Mouse (Mus musculus) kidney, adult 2 months (tissue): ENCODE results near the gene Hoxb5. TPM values are rescaled to one million over a fixed set of nuclear protein-coding genes. Genes with fewer than 3 reads are reported as not detected.

Experiments used
- DNase-seq: peaks from one replicate; pipeline ENCODE4 v3.0.0; 2021
- H3K27ac ChIP-seq: fragments of 200-500 bp; 2 replicates; pipeline ENCODE4 v1.5.1; 2012; ENCODE audit warnings: low read depth, low read length, control low read depth, inconsistent platforms; ENCODE audit not compliant: insufficient read depth
- H3K27me3 ChIP-seq: fragments of 200-500 bp; replicated peaks from 2 replicates; pipeline ENCODE4 v1.6.1; 2012; ENCODE audit warnings: mild to moderate bottlenecking, moderate library complexity, low read length, inconsistent platforms; ENCODE audit not compliant: control insufficient read depth, insufficient read depth
- H3K36me3 ChIP-seq: fragments of 200-500 bp; 2 replicates; pipeline ENCODE4 v1.6.1; 2012; ENCODE audit warnings: mild to moderate bottlenecking, moderate library complexity, low read length, inconsistent platforms; ENCODE audit not compliant: control insufficient read depth, insufficient read depth
- H3K4me1 ChIP-seq: fragments of 200-500 bp; 2 replicates; pipeline ENCODE4 v1.6.1; 2011; ENCODE audit warnings: low read length; ENCODE audit not compliant: control insufficient read depth, insufficient read depth
- H3K4me3 ChIP-seq: fragments of 200-500 bp; 2 replicates; pipeline ENCODE4 v1.5.1; 2011; ENCODE audit warnings: mild to moderate bottlenecking, low read depth, low read length, control low read depth; ENCODE audit not compliant: insufficient read depth
- CTCF ChIP-seq: fragments of 200-500 bp; conservative IDR thresholded peaks from 2 replicates; pipeline ENCODE4 v1.5.1; 2011; ENCODE audit warnings: low read depth, mild to moderate bottlenecking, control low read depth, low read length, moderate library complexity, mixed read lengths; ENCODE audit not compliant: insufficient read depth, insufficient read length
- POLR2A ChIP-seq: fragments of 200-500 bp; IDR thresholded peaks from one replicate; pipeline ENCODE4 v1.6.1; 2011; ENCODE audit warnings: low read depth, low read length, control low read depth
- WGBS: fragments of 180-500 bp; shearing (Covaris S2); methylation state at CpG from one replicate; pipeline ENCODE4 v1.1.7; 2018; 5-methylcytosine and 5-hydroxymethylcytosine counted together
- polyA plus RNA-seq: library from polyadenylated mRNA; depleted of rRNA; stranded (reverse); fragments of >200 nt; gene quantifications from 2 replicates; pipeline ENCODE4 v1.2.3, GENCODE M21; 2012

The Hoxb5 gene
- polyA plus RNA-seq, 1 experiment: 7.7 TPM

GRCm38 (mm10) chr11:96300354-96301063 lies 2.6 kb upstream of the Hoxb5 start:
- peaks cover 4% of the 10 kb centered on the region; the same call in 1 of the 2 replicates for H3K4me1 ChIP-seq
- no peaks in the 10 kb centered on the region for H3K27me3 ChIP-seq
- H3K36me3 ChIP-seq: peaks cover 2% of the 10 kb centered on the region; the same call in 1 of the 2 replicates
- TF ChIP-seq POLR2A (no peak), CTCF (no peak)
- peak; percentile 66 for DNase-seq
- H3K4me3 ChIP-seq: peak overlapping the region; percentile 91
- H3K27ac ChIP-seq: peak overlapping the region; percentile 92
- WGBS: 28% methylated on average over 35 of the region's 35 CpGs

GRCm38 (mm10) chr11:96301064-96301431 lies 2.1 kb upstream of the Hoxb5 start:
- WGBS: 40% methylated on average over 10 of the region's 10 CpGs
- 0 out of 2 replicates have a peak, but pooled peaks cover 1% of the 10 kb centered on the region for H3K4me1 ChIP-seq
- peaks cover 2% of the 10 kb centered on the region; the same call in 1 of the 2 replicates for H3K36me3 ChIP-seq
- TF ChIP-seq CTCF: no peak
- TF ChIP-seq POLR2A: no peak
- peak overlapping the region; percentile 92; the same call in 1 of the 2 replicates for H3K27ac ChIP-seq
- H3K27me3 ChIP-seq: no peaks in the 10 kb centered on the region
- H3K4me3 ChIP-seq: peak overlapping the region; percentile 91
- DNase-seq: no peak

GRCm38 (mm10) chr11:96301837-96302236 lies 1.3 kb upstream of the Hoxb5 start:
- Histone ChIP-seq H3K27ac (peak overlapping the region; percentile 58), H3K27me3 (no peaks in the 10 kb centered on the region), H3K4me1 (peaks cover 7% of the 10 kb centered on the region; the same call in 1 of the 2 replicates), H3K36me3 (peaks cover 2% of the 10 kb centered on the region; the same call in 1 of the 2 replicates), H3K4me3 (peak overlapping the region; percentile 5)
- 11% methylated on average over 15 of the region's 15 CpGs for WGBS
- TF ChIP-seq POLR2A (peak; percentile 2), CTCF (no peak)
- peak; percentile 95 for DNase-seq

GRCm38 (mm10) chr11:96302381-96303150 lies 570 bp upstream of the Hoxb5 start:
- peaks cover 7% of the 10 kb centered on the region; the same call in 1 of the 2 replicates for H3K4me1 ChIP-seq
- TF ChIP-seq POLR2A (no peak), CTCF (no peak)
- no peaks in the 10 kb centered on the region for H3K27me3 ChIP-seq
- H3K36me3 ChIP-seq: peaks cover 2% of the 10 kb centered on the region; the same call in 1 of the 2 replicates
- 28% methylated on average over 23 of the region's 23 CpGs for WGBS
- H3K4me3 ChIP-seq: peak overlapping the region; percentile 24; the same call in 1 of the 2 replicates
- no peak for DNase-seq
- H3K27ac ChIP-seq: peak overlapping the region; percentile 58

GRCm38 (mm10) chr11:96304381-96305195 lies 1.5 kb downstream of the Hoxb5 start:
- TF ChIP-seq POLR2A (no peak), CTCF (no peak)
- Histone ChIP-seq H3K27me3 (no peaks in the 10 kb centered on the region), H3K36me3 (peaks cover 2% of the 10 kb centered on the region; the same call in 1 of the 2 replicates), H3K4me1 (peaks cover 7% of the 10 kb centered on the region; the same call in 1 of the 2 replicates), H3K4me3 (peak overlapping the region; percentile 58), H3K27ac (peak overlapping the region; percentile 92)
- no peak for DNase-seq
- WGBS: 16% methylated on average over 38 of the region's 38 CpGs

GRCm38 (mm10) chr11:96305505-96306182 lies 2.5 kb downstream of the Hoxb5 start:
- peaks cover 2% of the 10 kb centered on the region; the same call in 1 of the 2 replicates for H3K36me3 ChIP-seq
- no peaks in the 10 kb centered on the region for H3K27me3 ChIP-seq
- 40% methylated on average over 6 of the region's 6 CpGs for WGBS
- TF ChIP-seq POLR2A (no peak), CTCF (no peak)
- H3K4me3 ChIP-seq: peak overlapping the region; percentile 57
- peaks cover 12% of the 10 kb centered on the region; the same call in 1 of the 2 replicates for H3K4me1 ChIP-seq
- H3K27ac ChIP-seq: peak overlapping the region; percentile 92
- peak; percentile 33 for DNase-seq
